In the genomic region with DNA sequence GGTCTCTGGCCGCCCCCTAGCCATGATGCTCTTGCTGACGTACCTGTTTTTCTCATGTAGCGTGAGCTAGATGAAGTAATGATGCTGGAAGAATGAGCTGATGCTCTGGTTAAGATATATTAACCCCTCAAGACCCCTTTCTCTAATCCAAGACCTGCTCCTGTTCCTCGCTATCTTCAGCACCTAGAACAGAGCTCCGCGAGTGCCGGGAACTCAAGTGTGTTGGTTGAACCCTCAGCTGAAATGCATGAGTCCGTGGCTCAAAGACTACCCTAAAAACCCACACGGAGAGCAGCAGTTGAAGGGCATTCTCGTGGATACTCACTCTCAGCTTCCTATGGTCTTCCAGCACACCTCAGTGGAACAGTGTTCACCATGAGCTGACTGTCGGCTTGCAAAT, we compare ENCODE assay signal across 7 mouse cellular contexts. TPM values are rescaled to one million over a fixed set of nuclear protein-coding genes. Genes with fewer than 3 reads are reported as not detected.
A peak's percentile ranks its signal among the peaks of the same experiment; 100 is the strongest.
DNase-seq lines count a peak whose midpoint lies in the region; ATAC-seq and TF ChIP-seq lines count a peak whose summit lies in the region.

No protein-coding gene starts in this region.

- H3K27ac ChIP-seq in lung, embryonic 14.5 days (ENCODE audit: low read depth) = no peak overlapping the region
- H3K27ac ChIP-seq in forebrain, embryonic 14.5 days (ENCODE audit: low read depth, low read length) = no peak overlapping the region
- H3K27ac ChIP-seq in limb, embryonic 14.5 days (replicated peaks; ENCODE audit: low read depth, low read length) = no peak overlapping the region
- no peak overlapping the region for H3K27ac ChIP-seq in stomach, embryonic 16.5 days (ENCODE audit: low read length)

- 47% methylated on average over 11 of the region's 11 CpGs for WGBS in lung, embryonic 14.5 days
- 48% methylated on average over 11 of the region's 11 CpGs for WGBS in forebrain, embryonic 14.5 days
- 46% methylated on average over 11 of the region's 11 CpGs for WGBS in limb, embryonic 14.5 days
- WGBS in stomach, embryonic 16.5 days = 53% methylated on average over 11 of the region's 11 CpGs

- DNase-seq in lung, embryonic 14.5 days = no peak
- DNase-seq in lung, postnatal 10 days = no peak
- DNase-seq in forebrain, embryonic 14.5 days (ENCODE audit: low spot score) = no peak
- no peak for DNase-seq in limb, embryonic 14.5 days (ENCODE audit: low spot score)
- DNase-seq in urinary bladder, postnatal 25 days (ENCODE audit: low spot score) = no peak
- DNase-seq in gastrocnemius, adult 8-10 months (ENCODE audit: low spot score in 2 of 2) = no peak

- H3K4me2 ChIP-seq in lung, embryonic 14.5 days = peak overlapping the region; percentile 52; the same call in 1 of the 2 replicates
- H3K4me2 ChIP-seq in forebrain, embryonic 14.5 days (ENCODE audit: low read length) = peak overlapping the region; percentile 40; the same call in 1 of the 2 replicates
- peak overlapping the region; percentile 49 for H3K4me2 ChIP-seq in limb, embryonic 14.5 days (replicated peaks; ENCODE audit: low read depth, low read length, severe bottlenecking)
- peak overlapping the region; percentile 51 for H3K4me2 ChIP-seq in stomach, embryonic 16.5 days (ENCODE audit: low read depth, low read length)

- no peak for ATAC-seq in lung, embryonic 14.5 days (ENCODE audit: insufficient read depth)
- 0 out of 2 replicates have a peak, but pooled peaks have one; percentile 6 for ATAC-seq in forebrain, embryonic 14.5 days
- ATAC-seq in limb, embryonic 14.5 days (ENCODE audit: low FRiP score, low read depth) = no peak
- ATAC-seq in stomach, embryonic 16.5 days (ENCODE audit: insufficient read depth, low FRiP score) = no peak

- H3K4me3 ChIP-seq in lung, embryonic 14.5 days (ENCODE audit: low read depth, low read length) = 0 out of 2 replicates have a peak overlapping the region, but pooled peaks have one; percentile 8
- H3K4me3 ChIP-seq in forebrain, embryonic 14.5 days (ENCODE audit: low read depth, low read length) = no peak overlapping the region
- H3K4me3 ChIP-seq in limb, embryonic 14.5 days (replicated peaks; ENCODE audit: low read length) = peak overlapping the region; percentile 42
- H3K4me3 ChIP-seq in stomach, embryonic 16.5 days (replicated peaks; ENCODE audit: low read length) = peak overlapping the region; percentile 41

- peaks cover 44% of the 10 kb centered on the region for H3K27me3 ChIP-seq in lung, embryonic 14.5 days (ENCODE audit: insufficient read depth, low read length)
- peaks cover 34% of the 10 kb centered on the region for H3K27me3 ChIP-seq in forebrain, embryonic 14.5 days (replicated peaks; ENCODE audit: control insufficient read depth, insufficient read depth, low read length)
- H3K27me3 ChIP-seq in limb, embryonic 14.5 days (ENCODE audit: control insufficient read depth, insufficient read depth, low read length) = peaks cover 24% of the 10 kb centered on the region
- peaks cover 30% of the 10 kb centered on the region for H3K27me3 ChIP-seq in stomach, embryonic 16.5 days (ENCODE audit: control insufficient read depth, insufficient read depth, low read length)

- H3K9me3 ChIP-seq in lung, embryonic 14.5 days (ENCODE audit: low read depth, low read length) = peaks cover 30% of the 10 kb centered on the region
- H3K9me3 ChIP-seq in forebrain, embryonic 14.5 days (replicated peaks; ENCODE audit: control insufficient read depth, low read length) = peaks cover 20% of the 10 kb centered on the region; the same call in 1 of the 2 replicates
- H3K9me3 ChIP-seq in limb, embryonic 14.5 days (ENCODE audit: control insufficient read depth, low read length) = peaks cover 33% of the 10 kb centered on the region
- peaks cover 34% of the 10 kb centered on the region for H3K9me3 ChIP-seq in stomach, embryonic 16.5 days (replicated peaks; ENCODE audit: control insufficient read depth, low read length)

- H3K9ac ChIP-seq in lung, embryonic 14.5 days = no peak overlapping the region
- no peak overlapping the region for H3K9ac ChIP-seq in forebrain, embryonic 14.5 days (ENCODE audit: low read length)
- no peak overlapping the region for H3K9ac ChIP-seq in limb, embryonic 14.5 days (ENCODE audit: low read depth, low read length, severe bottlenecking)
- no peak overlapping the region for H3K9ac ChIP-seq in stomach, embryonic 16.5 days (ENCODE audit: low read length)

- TF ChIP-seq POLR2A in limb, embryonic 14.5 days (IDR thresholded peaks at IDR 0.05; ENCODE audit: borderline replicate concordance, extremely low read depth, insufficient read depth, insufficient read length) = no peak

- no peaks in the 10 kb centered on the region for H3K4me1 ChIP-seq in lung, embryonic 14.5 days (ENCODE audit: insufficient read depth)
- no peaks in the 10 kb centered on the region for H3K4me1 ChIP-seq in forebrain, embryonic 14.5 days (ENCODE audit: control insufficient read depth, insufficient read depth, low read length)
- H3K4me1 ChIP-seq in limb, embryonic 14.5 days (ENCODE audit: control insufficient read depth, insufficient read depth, low read length) = no peaks in the 10 kb centered on the region
- H3K4me1 ChIP-seq in stomach, embryonic 16.5 days (ENCODE audit: control insufficient read depth, insufficient read depth, low read length) = no peaks in the 10 kb centered on the region

- H3K36me3 ChIP-seq in lung, embryonic 14.5 days (ENCODE audit: insufficient read depth) = peaks cover 80% of the 10 kb centered on the region
- peaks cover 64% of the 10 kb centered on the region for H3K36me3 ChIP-seq in forebrain, embryonic 14.5 days (ENCODE audit: control insufficient read depth, insufficient read depth, low read length)
- H3K36me3 ChIP-seq in limb, embryonic 14.5 days (ENCODE audit: control insufficient read depth, insufficient read depth, low read length) = peaks cover 81% of the 10 kb centered on the region
- peaks cover 49% of the 10 kb centered on the region for H3K36me3 ChIP-seq in stomach, embryonic 16.5 days (ENCODE audit: control insufficient read depth, insufficient read depth, low read length)

- no peak for TF ChIP-seq CTCF in lung, embryonic 14.5 days (IDR thresholded peaks at IDR 0.05; ENCODE audit: low read depth)

RNA-seq across cellular contexts. Expression of a gene that starts 0.8 kb away (rescaled TPM):
- polyA plus RNA-seq in lung, embryonic 14.5 days (2014; fragmentation: Nextera tagmentation; extraction: Ambion mirVana) = 1,980 and 2,011 TPM in 2 replicates
- 966 and 1,076 TPM in 2 replicates for polyA plus RNA-seq in forebrain, embryonic 14.5 days (2014; fragmentation: Nextera tagmentation; extraction: Ambion mirVana)
- polyA plus RNA-seq in limb, embryonic 14.5 days (2012; rRNA removed) = 2,875 and 2,934 TPM in 2 replicates
- polyA plus RNA-seq in limb, embryonic 14.5 days (2014; fragmentation: Nextera tagmentation; extraction: Ambion mirVana) = 2,366 and 2,381 TPM in 2 replicates
- 581 and 721 TPM in 2 replicates for polyA plus RNA-seq in stomach, embryonic 16.5 days (2015; fragmentation: Nextera tagmentation; extraction: Ambion mirVana)
- total RNA-seq in gastrocnemius, adult 8-10 months (2022) = 1,000 to 10,000 TPM; 1,232 to 1,409 (median 1,307) TPM
